Mouse (Mus musculus) embryonic facial prominence, embryonic 13.5 days (tissue): ENCODE data around the gene Bbs1. TPM values are rescaled to one million over a fixed set of nuclear protein-coding genes. Genes with fewer than 3 reads are reported as not detected.

Source experiments
- ATAC-seq: fragments of 200-750 bp; cut with Nextera tagmentation; 2 replicates; pipeline ENCODE4 v1.8.0; 2017; ENCODE audit warnings: low read depth; ENCODE audit not compliant: insufficient number of reproducible peaks, insufficient read depth, low FRiP score, low TSS enrichment
- H3K27ac ChIP-seq: fragments of 300-500 bp; sonication (generic); 2 replicates; pipeline ENCODE4 v1.5.1; 2015; ENCODE audit warnings: moderate library complexity, mild to moderate bottlenecking, inconsistent platforms
- H3K27me3 ChIP-seq: fragments of 300-500 bp; sonication (generic); 2 replicates; pipeline ENCODE4 v1.6.1; 2015; ENCODE audit warnings: mild to moderate bottlenecking, inconsistent platforms
- H3K36me3 ChIP-seq: fragments of 300-500 bp; sonication (generic); 2 replicates; pipeline ENCODE4 v1.6.1; 2015; ENCODE audit warnings: mild to moderate bottlenecking, inconsistent platforms
- H3K4me1 ChIP-seq: fragments of 300-500 bp; sonication (generic); 2 replicates; pipeline ENCODE4 v1.6.1; 2015; ENCODE audit warnings: inconsistent platforms
- H3K4me2 ChIP-seq: fragments of 300-500 bp; sonication (generic); 2 replicates; pipeline ENCODE4 v1.6.1; 2015; ENCODE audit warnings: moderate library complexity, mild to moderate bottlenecking, inconsistent platforms
- H3K4me3 ChIP-seq: fragments of 300-500 bp; sonication (generic); 2 replicates; pipeline ENCODE4 v1.5.1; 2015; ENCODE audit warnings: mild to moderate bottlenecking, inconsistent platforms
- H3K9ac ChIP-seq: fragments of 300-500 bp; sonication (generic); 2 replicates; pipeline ENCODE4 v1.6.1; 2015; ENCODE audit warnings: mild to moderate bottlenecking, inconsistent platforms
- H3K9me3 ChIP-seq: fragments of 300-500 bp; sonication (generic); 2 replicates; pipeline ENCODE4 v1.6.1; 2016; ENCODE audit warnings: inconsistent platforms
- WGBS: fragments of 180-500 bp; shearing (Covaris S2); methylation state at CpG from one replicate; pipeline ENCODE4 v1.1.7; 2015; ENCODE audit warnings: mixed read lengths; 5-methylcytosine and 5-hydroxymethylcytosine counted together
- polyA plus RNA-seq: library from polyadenylated mRNA; unstranded; fragments of >200 nt; fragmentation: Nextera tagmentation; extraction: Ambion mirVana; gene quantifications from 2 replicates; pipeline ENCODE4 v1.2.1, GENCODE M21; 2015

Bbs1 gene
- polyA plus RNA-seq, 1 experiment from 2014 or later: 5.6 TPM

DNA sequence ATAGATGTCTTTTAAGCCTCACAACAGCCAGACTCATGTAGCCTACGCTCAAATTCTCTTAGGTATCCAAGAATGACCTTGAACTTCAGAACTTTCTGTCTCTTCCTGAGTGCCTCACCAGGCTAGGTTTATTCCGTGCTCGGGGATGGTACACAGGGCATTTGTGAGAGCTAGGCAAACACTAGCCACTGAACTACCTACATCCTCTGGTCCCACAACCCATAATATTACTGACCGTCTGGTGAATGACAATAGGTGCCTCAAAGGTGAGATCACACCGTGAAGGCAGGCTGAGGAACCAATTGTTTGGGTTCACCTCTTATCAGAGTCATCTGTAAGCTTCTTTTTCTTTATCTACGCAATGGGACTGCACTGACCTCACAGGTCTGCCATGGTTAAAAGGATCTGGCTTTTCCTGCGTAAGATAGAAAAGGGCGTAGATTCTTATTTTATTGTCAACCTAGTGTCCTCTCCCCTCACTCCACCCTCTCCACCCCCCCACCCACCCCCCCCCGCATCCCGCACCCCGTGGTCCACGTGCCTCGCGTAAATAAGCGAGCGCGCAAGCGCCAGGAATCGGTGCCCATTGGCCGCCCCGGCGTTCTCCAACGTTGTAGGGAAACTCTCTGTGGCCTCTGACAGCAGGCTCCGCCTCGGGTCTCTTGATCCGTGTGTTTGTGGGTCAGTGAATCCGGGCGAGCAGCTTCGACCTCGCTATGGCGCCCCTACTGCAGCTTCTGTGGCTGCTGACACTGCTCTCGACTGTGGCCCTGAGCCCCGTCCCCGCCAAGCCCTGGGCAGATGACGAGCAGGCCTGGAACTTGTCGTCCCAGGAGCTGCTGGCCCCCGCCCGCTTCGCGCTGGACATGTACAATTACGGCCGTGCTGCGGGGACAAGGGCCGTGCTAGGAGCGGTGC, 51.6 kb downstream of the Bbs1 start, which contains the start of gene Ctsf:
Gene Ctsf (plus strand): TSS at position 579 of the 918 bp plus-strand sequence.
- H3K27me3 ChIP-seq: 0 out of 2 replicates have a peak, but pooled peaks cover 2% of the 10 kb centered on the region
- H3K27ac ChIP-seq: no peak within 1 kb of the TSS; the same call in 1 of the 2 replicates
- no peaks in the 10 kb centered on the region for H3K9me3 ChIP-seq
- peak within 1 kb of the TSS; percentile 96 for H3K4me2 ChIP-seq
- H3K4me1 ChIP-seq: peaks cover 4% of the 10 kb centered on the region
- WGBS: 4% methylated on average over 41 of the region's 45 CpGs
- ATAC-seq: peak; percentile 72; the same call in 1 of the 2 replicates
- H3K9ac ChIP-seq: peak within 1 kb of the TSS; percentile 79
- peak within 1 kb of the TSS; percentile 57 for H3K4me3 ChIP-seq
- peaks cover 3% of the 10 kb centered on the region; the same call in 1 of the 2 replicates for H3K36me3 ChIP-seq

DNA sequence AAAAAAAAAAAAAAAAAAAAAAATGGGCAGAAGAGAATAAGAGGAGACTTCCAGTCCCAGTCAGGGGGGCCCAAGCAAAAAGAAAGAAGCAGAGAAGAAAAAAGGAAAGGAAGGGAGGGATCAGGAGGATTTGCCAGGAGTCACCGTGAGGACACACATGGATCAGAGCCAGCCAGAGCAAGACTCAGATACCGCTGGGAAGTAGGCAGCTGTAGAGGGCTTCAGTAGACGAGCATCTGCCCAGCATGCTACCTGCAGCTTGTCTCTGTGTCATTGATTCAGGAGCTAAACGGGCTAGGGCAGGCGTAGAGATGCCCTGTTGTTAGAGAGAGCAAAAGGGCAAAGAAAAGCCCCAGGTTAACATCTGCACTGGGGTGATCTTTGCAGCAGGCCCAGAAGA, 56.1 kb downstream of the Bbs1 start:
- no peaks in the 10 kb centered on the region for H3K36me3 ChIP-seq
- no peak overlapping the region for H3K27ac ChIP-seq
- no peaks in the 10 kb centered on the region for H3K9me3 ChIP-seq
- no peak overlapping the region for H3K4me2 ChIP-seq
- H3K27me3 ChIP-seq: no peaks in the 10 kb centered on the region; the same call in 1 of the 2 replicates
- no peak overlapping the region for H3K9ac ChIP-seq
- no peak for ATAC-seq
- WGBS: 41% methylated on average over 5 of the region's 5 CpGs
- H3K4me1 ChIP-seq: peaks cover 4% of the 10 kb centered on the region
- no peak overlapping the region for H3K4me3 ChIP-seq

DNA sequence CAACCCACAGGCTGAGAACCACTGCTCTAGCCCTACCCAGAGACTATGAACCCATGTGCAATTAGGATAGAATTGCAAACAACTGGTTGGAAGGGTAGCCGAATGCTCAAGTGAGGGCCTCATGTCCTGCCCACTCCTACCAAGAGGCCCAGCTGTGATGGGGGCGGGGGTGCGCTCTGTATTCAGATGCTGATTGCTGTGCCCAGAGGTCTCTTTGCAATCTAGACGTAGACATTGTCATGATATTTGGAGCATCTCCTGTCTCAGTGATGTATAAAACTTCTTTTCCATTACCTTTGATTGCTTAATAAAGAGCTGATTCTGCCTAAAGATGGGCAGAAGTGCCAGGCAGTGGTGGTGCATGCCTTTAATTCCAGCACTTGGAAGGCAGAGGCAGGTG, 56.6 kb downstream of the Bbs1 start:
- H3K4me2 ChIP-seq: no peak overlapping the region
- ATAC-seq: no peak
- no peak overlapping the region for H3K27ac ChIP-seq
- H3K9me3 ChIP-seq: no peaks in the 10 kb centered on the region
- no peaks in the 10 kb centered on the region for H3K36me3 ChIP-seq
- H3K4me1 ChIP-seq: peaks cover 4% of the 10 kb centered on the region
- H3K9ac ChIP-seq: no peak overlapping the region
- H3K27me3 ChIP-seq: no peaks in the 10 kb centered on the region; the same call in 1 of the 2 replicates
- WGBS: 58% methylated on average over 4 of the region's 4 CpGs
- no peak overlapping the region for H3K4me3 ChIP-seq

DNA sequence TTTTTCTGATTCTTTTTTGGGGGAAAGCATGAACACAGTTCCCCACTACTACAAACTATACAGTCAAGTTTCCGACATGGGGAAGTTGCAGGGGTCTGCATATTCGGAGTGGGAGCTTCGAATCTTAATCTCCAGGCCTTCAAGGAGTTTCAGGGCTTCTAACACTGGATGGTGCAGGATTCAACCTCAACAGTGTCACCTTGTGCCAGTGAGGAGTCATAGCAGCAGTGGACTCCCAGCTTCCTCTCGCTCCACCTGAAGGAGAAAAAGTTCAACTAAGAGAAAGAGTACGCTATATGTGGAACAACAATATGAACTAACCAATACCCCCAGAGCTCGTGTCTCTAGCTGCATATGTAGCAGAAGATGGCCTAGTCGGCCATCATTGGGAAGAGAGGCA, 58.9 kb downstream of the Bbs1 start:
- Histone ChIP-seq H3K9ac (no peak overlapping the region), H3K27ac (no peak overlapping the region), H3K4me1 (no peaks in the 10 kb centered on the region), H3K4me2 (no peak overlapping the region), H3K9me3 (no peaks in the 10 kb centered on the region), H3K27me3 (peaks cover 3% of the 10 kb centered on the region; the same call in 1 of the 2 replicates), H3K36me3 (no peaks in the 10 kb centered on the region), H3K4me3 (no peak overlapping the region)
- 35% methylated on average over 7 of the region's 7 CpGs for WGBS
- ATAC-seq: no peak

DNA sequence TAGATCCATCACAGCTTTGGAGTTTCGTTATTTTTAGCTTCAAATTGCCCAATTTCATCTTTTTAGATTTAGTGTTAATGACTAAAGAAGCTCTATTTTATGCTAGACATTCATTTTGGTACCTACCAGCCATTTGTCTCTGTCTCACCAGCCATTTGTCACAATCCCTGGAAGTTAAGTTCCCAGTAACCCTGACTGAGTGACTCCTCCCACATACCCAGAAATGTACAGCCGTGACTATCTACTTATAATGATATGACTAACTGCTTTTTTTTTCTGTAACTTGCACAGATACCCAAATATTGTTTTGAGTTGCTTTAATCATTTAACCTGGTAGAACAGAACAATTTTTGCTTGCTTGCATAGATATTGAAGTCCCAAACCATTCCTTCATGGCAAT, 60.6 kb downstream of the Bbs1 start:
- WGBS: 63% methylated on average over 2 of the region's 2 CpGs
- Histone ChIP-seq H3K27me3 (peaks cover 20% of the 10 kb centered on the region), H3K4me3 (no peak overlapping the region), H3K27ac (no peak overlapping the region), H3K9ac (no peak overlapping the region), H3K4me2 (no peak overlapping the region), H3K36me3 (no peaks in the 10 kb centered on the region), H3K9me3 (no peaks in the 10 kb centered on the region), H3K4me1 (no peaks in the 10 kb centered on the region)
- no peak for ATAC-seq

DNA sequence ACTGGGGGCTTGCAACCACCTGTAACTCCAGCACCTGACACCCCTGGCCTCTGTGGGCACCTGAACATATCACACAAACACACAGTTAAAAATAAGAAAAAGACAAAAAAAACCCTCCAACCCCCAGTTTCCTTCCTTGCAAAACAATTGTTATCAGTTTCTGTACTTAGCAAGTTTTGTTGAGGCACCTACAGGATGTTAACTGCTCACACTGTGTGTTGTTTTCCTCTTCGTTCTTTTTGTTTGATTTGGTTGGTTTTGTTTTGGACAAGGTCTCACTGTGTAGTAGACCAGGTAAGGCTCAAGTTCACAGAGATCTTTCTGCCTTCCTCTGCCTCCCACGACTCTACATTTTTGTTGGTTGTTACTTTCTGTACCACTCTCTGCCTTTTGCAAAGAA, 63.8 kb downstream of the Bbs1 start:
- H3K27ac ChIP-seq: no peak overlapping the region
- WGBS: 72% methylated on average over 2 of the region's 2 CpGs
- H3K9me3 ChIP-seq: no peaks in the 10 kb centered on the region
- H3K36me3 ChIP-seq: no peaks in the 10 kb centered on the region
- no peak overlapping the region for H3K4me2 ChIP-seq
- H3K4me3 ChIP-seq: no peak overlapping the region
- no peak overlapping the region for H3K9ac ChIP-seq
- H3K4me1 ChIP-seq: peaks cover 17% of the 10 kb centered on the region
- ATAC-seq: no peak
- H3K27me3 ChIP-seq: peaks cover 35% of the 10 kb centered on the region

DNA sequence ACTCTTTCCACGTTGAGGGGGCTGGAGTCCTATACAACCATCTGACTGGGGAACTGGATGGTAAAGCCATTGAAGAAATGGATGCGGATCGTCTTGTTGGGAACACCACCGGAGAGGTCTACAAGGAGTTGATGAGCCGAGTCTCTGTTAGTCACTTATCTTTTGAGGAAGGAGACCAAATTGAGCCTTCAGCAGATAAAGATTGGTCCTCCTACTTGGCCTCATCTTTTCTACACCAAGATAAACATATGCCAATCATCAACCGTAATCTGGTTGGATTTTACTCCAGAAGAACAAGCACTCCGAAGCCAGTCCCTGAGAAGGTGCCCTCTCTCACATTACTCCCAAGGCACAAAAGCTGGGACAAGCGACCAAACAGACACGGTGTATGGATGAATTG, 65.6 kb downstream of the Bbs1 start:
- no peaks in the 10 kb centered on the region for H3K9me3 ChIP-seq
- no peak for ATAC-seq
- no peak overlapping the region for H3K4me3 ChIP-seq
- H3K27ac ChIP-seq: no peak overlapping the region
- peaks cover 17% of the 10 kb centered on the region for H3K4me1 ChIP-seq
- H3K27me3 ChIP-seq: peaks cover 35% of the 10 kb centered on the region
- 81% methylated on average over 9 of the region's 9 CpGs for WGBS
- no peak overlapping the region for H3K4me2 ChIP-seq
- no peaks in the 10 kb centered on the region for H3K36me3 ChIP-seq
- H3K9ac ChIP-seq: no peak overlapping the region

DNA sequence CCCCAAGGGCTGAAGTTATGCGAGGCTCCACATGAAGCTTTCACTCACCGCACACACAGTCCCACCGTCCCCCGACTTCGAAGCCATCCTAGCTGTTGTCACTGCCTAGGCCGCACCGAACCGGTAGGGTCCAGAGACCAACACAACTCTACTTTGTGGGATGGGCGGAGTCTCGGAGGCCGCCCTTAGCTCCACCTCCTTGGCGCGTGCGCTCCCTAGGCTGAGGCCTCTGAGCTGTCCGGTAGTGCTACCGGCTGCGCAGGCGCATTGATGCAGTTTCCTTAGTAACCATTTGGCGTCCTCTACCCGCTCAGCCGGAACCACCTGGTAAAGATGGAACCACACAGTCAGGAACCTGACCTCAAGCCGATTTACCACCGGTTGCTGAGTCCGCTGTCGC, 67.3 kb downstream of the Bbs1 start, which contains the start of the genes Ccs and Ccdc87:
Gene Ccs (minus strand): TSS at position 184 of the 400 bp plus-strand sequence.
Gene Ccdc87 (plus strand): TSS at position 218 of the 400 bp plus-strand sequence.
- no peaks in the 10 kb centered on the region for H3K9me3 ChIP-seq
- H3K36me3 ChIP-seq: no peaks in the 10 kb centered on the region; the same call in 1 of the 2 replicates
- H3K27ac ChIP-seq: 0 out of 2 replicates have a peak within 1 kb of the TSS, but pooled peaks have one; percentile 12
- H3K9ac ChIP-seq: peak within 1 kb of the TSS; percentile 87
- H3K4me1 ChIP-seq: peaks cover 17% of the 10 kb centered on the region
- WGBS: under 1% methylated on average over 25 of the region's 25 CpGs
- peak within 1 kb of the TSS; percentile 94 for H3K4me2 ChIP-seq
- peaks cover 35% of the 10 kb centered on the region for H3K27me3 ChIP-seq
- peak; percentile 95 for ATAC-seq
- H3K4me3 ChIP-seq: peak within 1 kb of the TSS; percentile 68

DNA sequence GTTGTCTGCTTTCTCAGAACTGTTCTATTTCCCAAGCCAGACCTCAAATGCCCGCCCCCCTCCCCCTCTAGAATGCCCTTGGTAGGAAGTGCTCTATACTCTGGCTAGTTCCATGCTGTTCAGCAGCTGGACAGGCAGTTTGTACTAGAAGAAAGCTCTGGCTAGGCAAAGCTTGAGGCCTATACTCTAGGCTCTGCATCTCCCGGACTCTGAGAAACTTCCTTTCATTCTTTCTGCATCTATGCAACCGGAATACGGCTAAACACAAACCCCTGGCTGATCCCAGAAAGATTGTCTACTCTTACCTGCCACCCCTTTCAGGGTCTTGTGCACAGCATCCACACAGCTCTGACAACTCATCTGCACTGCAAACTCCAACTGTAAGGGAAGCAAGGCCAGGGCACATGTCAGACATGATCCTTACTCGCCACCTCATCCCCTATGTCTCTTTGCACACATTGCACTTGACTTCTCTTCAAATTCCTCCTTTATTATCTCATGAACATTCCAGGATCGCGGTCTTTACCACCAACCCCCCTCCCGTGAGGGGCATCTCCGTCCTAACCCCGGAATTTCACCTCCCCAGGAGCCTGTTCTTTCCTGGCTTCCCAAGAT, 67.8 kb downstream of the Bbs1 start:
- 30% methylated on average over 10 of the region's 10 CpGs for WGBS
- no peak for ATAC-seq
- no peaks in the 10 kb centered on the region for H3K9me3 ChIP-seq

DNA sequence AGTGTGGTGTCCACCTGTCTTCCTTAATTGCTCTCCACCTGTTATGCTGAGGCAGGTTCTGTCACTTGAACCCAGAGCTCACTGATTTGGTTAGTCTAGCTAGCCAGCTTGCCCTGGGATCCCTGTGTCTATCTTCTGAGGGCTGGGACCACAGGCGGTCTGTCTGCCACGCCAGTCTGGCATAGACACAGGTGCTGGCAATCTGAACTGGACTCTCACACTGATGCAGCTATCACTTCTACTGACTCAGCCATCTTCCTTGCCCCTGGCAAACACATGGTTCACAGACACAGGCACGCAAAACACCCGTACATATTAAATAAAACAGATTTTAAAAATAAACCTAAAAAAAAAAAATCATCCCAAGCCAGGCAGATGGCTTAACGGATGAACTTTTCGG, 69.4 kb downstream of the Bbs1 start:
- Histone ChIP-seq H3K4me2 (no peak overlapping the region), H3K27me3 (peaks cover 27% of the 10 kb centered on the region), H3K4me3 (no peak overlapping the region), H3K9me3 (no peaks in the 10 kb centered on the region), H3K36me3 (peaks cover 14% of the 10 kb centered on the region), H3K9ac (no peak overlapping the region), H3K4me1 (peaks cover 17% of the 10 kb centered on the region), H3K27ac (no peak overlapping the region)
- ATAC-seq: no peak
- 90% methylated on average over 6 of the region's 6 CpGs for WGBS

More for the DNA sequence above, 67.8 kb downstream of the Bbs1 start:
- Histone ChIP-seq H3K4me1 (peaks cover 17% of the 10 kb centered on the region), H3K36me3 (no peaks in the 10 kb centered on the region; the same call in 1 of the 2 replicates), H3K9ac (peak overlapping the region; percentile 87), H3K4me2 (peak overlapping the region; percentile 94), H3K4me3 (peak overlapping the region; percentile 68), H3K27ac (0 out of 2 replicates have a peak overlapping the region, but pooled peaks have one; percentile 12), H3K27me3 (peaks cover 35% of the 10 kb centered on the region)
